Mouse (Mus musculus): ENCODE results near the gene Mau2. TPM values are rescaled to one million over a fixed set of nuclear protein-coding genes. Genes with fewer than 3 reads are reported as not detected.

Gene Mau2
- polyA plus RNA-seq (2015; fragmentation: Nextera tagmentation; extraction: Ambion mirVana), result 85.6 and 93.5 TPM in 2 replicates

GRCm38 (mm10) chr8:70042583-70043455 is at the start of gene Mau2, which contains the start of gene Sugp1:
Gene Mau2, minus strand, starts transcription at chr8:70042734.
Gene Sugp1, plus strand, starts transcription at chr8:70042813.
- Histone ChIP-seq H3K9ac (replicated peaks; ENCODE audit: low read depth, low read length) (peak within 1 kb of the TSS; percentile 84), H3K4me2 (ENCODE audit: low read length) (peak within 1 kb of the TSS; percentile 98), H3K9me3 (ENCODE audit: control insufficient read depth, low read length) (no peaks in the 10 kb centered on the region), H3K27me3 (replicated peaks; ENCODE audit: control insufficient read depth, insufficient read depth, low read length) (no peaks in the 10 kb centered on the region), H3K4me1 (replicated peaks; ENCODE audit: control insufficient read depth, insufficient read depth, low read length) (peaks cover 30% of the 10 kb centered on the region), H3K36me3 (ENCODE audit: control insufficient read depth, insufficient read depth) (no peaks in the 10 kb centered on the region), H3K4me3 (replicated peaks; ENCODE audit: low read length) (peak within 1 kb of the TSS; percentile 63), H3K27ac (ENCODE audit: low read length) (peak within 1 kb of the TSS; percentile 80)
- ATAC-seq, result peak; percentile 97
- WGBS, result under 1% methylated on average over 65 of the region's 65 CpGs

- ATAC-seq, result no peak; the same call in 1 of the 2 replicates
- peaks cover 8% of the 10 kb centered on the region; the same call in 1 of the 2 replicates for H3K36me3 ChIP-seq (ENCODE audit: control insufficient read depth, insufficient read depth)
- no peaks in the 10 kb centered on the region for H3K9me3 ChIP-seq (ENCODE audit: control insufficient read depth, low read length)
- H3K27me3 ChIP-seq (replicated peaks; ENCODE audit: control insufficient read depth, insufficient read depth, low read length), result peaks cover 43% of the 10 kb centered on the region
- 50% methylated on average over 9 of the region's 9 CpGs for whole genome bisulfite sequencing
- H3K4me2 ChIP-seq (ENCODE audit: low read length), result no peak overlapping the region
- no peak overlapping the region for H3K9ac ChIP-seq (replicated peaks; ENCODE audit: low read depth, low read length)
- H3K4me1 ChIP-seq (replicated peaks; ENCODE audit: control insufficient read depth, insufficient read depth, low read length), result peaks cover 13% of the 10 kb centered on the region
- no peak overlapping the region for H3K27ac ChIP-seq (ENCODE audit: low read length)
- H3K4me3 ChIP-seq (replicated peaks; ENCODE audit: low read length), result no peak overlapping the region
Observed at GRCm38 (mm10) chr8:70089296-70089960, 46.9 kb upstream of the Mau2 start.

GRCm38 (mm10) chr8:70087836-70088650 is 45.5 kb upstream of the Mau2 start:
- peak; percentile 80 for ATAC-seq
- Histone ChIP-seq H3K27ac (ENCODE audit: low read length) (no peak overlapping the region), H3K9me3 (ENCODE audit: control insufficient read depth, low read length) (no peaks in the 10 kb centered on the region), H3K9ac (replicated peaks; ENCODE audit: low read depth, low read length) (peak overlapping the region; percentile 51), H3K4me3 (replicated peaks; ENCODE audit: low read length) (peak overlapping the region; percentile 53), H3K27me3 (replicated peaks; ENCODE audit: control insufficient read depth, insufficient read depth, low read length) (peaks cover 56% of the 10 kb centered on the region), H3K4me1 (replicated peaks; ENCODE audit: control insufficient read depth, insufficient read depth, low read length) (peaks cover 27% of the 10 kb centered on the region), H3K36me3 (ENCODE audit: control insufficient read depth, insufficient read depth) (no peaks in the 10 kb centered on the region), H3K4me2 (ENCODE audit: low read length) (peak overlapping the region; percentile 95)
- 3% methylated on average over 56 of the region's 56 CpGs for whole genome bisulfite sequencing

GRCm38 (mm10) chr8:70087237-70087636 is 44.7 kb upstream of the Mau2 start:
- Histone ChIP-seq H3K36me3 (ENCODE audit: control insufficient read depth, insufficient read depth) (no peaks in the 10 kb centered on the region), H3K9me3 (ENCODE audit: control insufficient read depth, low read length) (no peaks in the 10 kb centered on the region), H3K27me3 (replicated peaks; ENCODE audit: control insufficient read depth, insufficient read depth, low read length) (peaks cover 61% of the 10 kb centered on the region), H3K9ac (replicated peaks; ENCODE audit: low read depth, low read length) (no peak overlapping the region), H3K4me2 (ENCODE audit: low read length) (no peak overlapping the region), H3K27ac (ENCODE audit: low read length) (no peak overlapping the region), H3K4me1 (replicated peaks; ENCODE audit: control insufficient read depth, insufficient read depth, low read length) (peaks cover 27% of the 10 kb centered on the region), H3K4me3 (replicated peaks; ENCODE audit: low read length) (no peak overlapping the region)
- 5% methylated on average over 7 of the region's 7 CpGs for WGBS
- ATAC-seq, result no peak

- Histone ChIP-seq H3K4me1 (replicated peaks; ENCODE audit: control insufficient read depth, insufficient read depth, low read length) (peaks cover 27% of the 10 kb centered on the region), H3K27me3 (replicated peaks; ENCODE audit: control insufficient read depth, insufficient read depth, low read length) (peaks cover 68% of the 10 kb centered on the region), H3K27ac (ENCODE audit: low read length) (no peak overlapping the region), H3K9ac (replicated peaks; ENCODE audit: low read depth, low read length) (no peak overlapping the region), H3K36me3 (ENCODE audit: control insufficient read depth, insufficient read depth) (no peaks in the 10 kb centered on the region), H3K4me2 (ENCODE audit: low read length) (no peak overlapping the region), H3K9me3 (ENCODE audit: control insufficient read depth, low read length) (no peaks in the 10 kb centered on the region), H3K4me3 (replicated peaks; ENCODE audit: low read length) (no peak overlapping the region)
- 31% methylated on average over 1 of the region's 1 CpGs for WGBS
- no peak for ATAC-seq
Observed at GRCm38 (mm10) chr8:70086151-70086550, 43.6 kb upstream of the Mau2 start.

- Histone ChIP-seq H3K4me3 (replicated peaks; ENCODE audit: low read length) (peak overlapping the region; percentile 46), H3K4me1 (replicated peaks; ENCODE audit: control insufficient read depth, insufficient read depth, low read length) (peaks cover 27% of the 10 kb centered on the region), H3K36me3 (ENCODE audit: control insufficient read depth, insufficient read depth) (no peaks in the 10 kb centered on the region), H3K27ac (ENCODE audit: low read length) (no peak overlapping the region), H3K27me3 (replicated peaks; ENCODE audit: control insufficient read depth, insufficient read depth, low read length) (peaks cover 68% of the 10 kb centered on the region), H3K9me3 (ENCODE audit: control insufficient read depth, low read length) (no peaks in the 10 kb centered on the region), H3K9ac (replicated peaks; ENCODE audit: low read depth, low read length) (peak overlapping the region; percentile 26), H3K4me2 (ENCODE audit: low read length) (peak overlapping the region; percentile 86)
- no peak for ATAC-seq
- under 1% methylated on average over 71 of the region's 71 CpGs for WGBS
Observed at GRCm38 (mm10) chr8:70084191-70085065, 41.9 kb upstream of the Mau2 start.

- no peak for ATAC-seq
- WGBS, result 0% methylated on average over 26 of the region's 26 CpGs
- Histone ChIP-seq H3K27me3 (replicated peaks; ENCODE audit: control insufficient read depth, insufficient read depth, low read length) (peaks cover 60% of the 10 kb centered on the region), H3K4me1 (replicated peaks; ENCODE audit: control insufficient read depth, insufficient read depth, low read length) (peaks cover 27% of the 10 kb centered on the region), H3K36me3 (ENCODE audit: control insufficient read depth, insufficient read depth) (no peaks in the 10 kb centered on the region), H3K4me3 (replicated peaks; ENCODE audit: low read length) (peak within 1 kb of the TSS; percentile 46), H3K4me2 (ENCODE audit: low read length) (peak within 1 kb of the TSS; percentile 86), H3K27ac (ENCODE audit: low read length) (no peak within 1 kb of the TSS), H3K9ac (replicated peaks; ENCODE audit: low read depth, low read length) (peak within 1 kb of the TSS; percentile 26), H3K9me3 (ENCODE audit: control insufficient read depth, low read length) (no peaks in the 10 kb centered on the region)
Observed at GRCm38 (mm10) chr8:70083285-70083684, 40.8 kb upstream of the Mau2 start, which contains the start of gene Hapln4. Gene Hapln4, plus strand, starts transcription at chr8:70083457.

- Histone ChIP-seq H3K9ac (replicated peaks; ENCODE audit: low read depth, low read length) (no peak overlapping the region), H3K4me3 (replicated peaks; ENCODE audit: low read length) (no peak overlapping the region), H3K27me3 (replicated peaks; ENCODE audit: control insufficient read depth, insufficient read depth, low read length) (peaks cover 48% of the 10 kb centered on the region), H3K36me3 (ENCODE audit: control insufficient read depth, insufficient read depth) (no peaks in the 10 kb centered on the region), H3K4me2 (ENCODE audit: low read length) (no peak overlapping the region), H3K9me3 (ENCODE audit: control insufficient read depth, low read length) (no peaks in the 10 kb centered on the region), H3K4me1 (replicated peaks; ENCODE audit: control insufficient read depth, insufficient read depth, low read length) (peaks cover 19% of the 10 kb centered on the region), H3K27ac (ENCODE audit: low read length) (no peak overlapping the region)
- no peak for ATAC-seq
- WGBS, result 98% methylated on average over 2 of the region's 2 CpGs
Observed at GRCm38 (mm10) chr8:70081976-70082375, 39.4 kb upstream of the Mau2 start.
